Mouse (Mus musculus) limb, embryonic 14.5 days (tissue): ENCODE data around the gene Rpap2. TPM values are rescaled to one million over a fixed set of nuclear protein-coding genes. Genes with fewer than 3 reads are reported as not detected.

Experiments
- ATAC-seq: fragments of 200-750 bp; cut with Nextera tagmentation; 2 replicates; pipeline ENCODE4 v1.8.0; 2017; ENCODE audit warnings: low read depth, moderate number of reproducible peaks, moderate TSS enrichment; ENCODE audit not compliant: low FRiP score
- DNase-seq: peaks from one replicate; pipeline ENCODE4 v3.0.0-alpha.2; 2015; ENCODE audit warnings: low spot score
- H3K27ac ChIP-seq: fragments of 300-500 bp; sonication (generic); replicated peaks from 2 replicates; pipeline ENCODE4 v1.5.1; 2014; ENCODE audit warnings: low read depth, mild to moderate bottlenecking, low read length, moderate library complexity, mixed read lengths
- H3K27me3 ChIP-seq: fragments of 300-500 bp; sonication (generic); 2 replicates; pipeline ENCODE4 v1.6.1; 2014; ENCODE audit warnings: low read length, mixed read lengths; ENCODE audit not compliant: control insufficient read depth, insufficient read depth
- H3K36me3 ChIP-seq: fragments of 300-500 bp; sonication (generic); 2 replicates; pipeline ENCODE4 v1.6.1; 2014; ENCODE audit warnings: mild to moderate bottlenecking, low read length, moderate library complexity, mixed read lengths; ENCODE audit not compliant: control insufficient read depth, insufficient read depth
- H3K4me1 ChIP-seq: fragments of 300-500 bp; sonication (generic); 2 replicates; pipeline ENCODE4 v1.6.1; 2014; ENCODE audit warnings: antibody characterized with exemption, low read length, mixed read lengths; ENCODE audit not compliant: control insufficient read depth, insufficient read depth
- H3K4me2 ChIP-seq: fragments of 300-500 bp; sonication (generic); replicated peaks from 2 replicates; pipeline ENCODE4 v1.6.1; 2014; ENCODE audit warnings: low read depth, mild to moderate bottlenecking, low read length, moderate library complexity; ENCODE audit not compliant: severe bottlenecking
- H3K4me3 ChIP-seq: fragments of 300-500 bp; sonication (generic); replicated peaks from 2 replicates; pipeline ENCODE4 v1.5.1; 2014; ENCODE audit warnings: low read length
- H3K9ac ChIP-seq: fragments of 300-500 bp; sonication (generic); 2 replicates; pipeline ENCODE4 v1.6.1; 2014; ENCODE audit warnings: mild to moderate bottlenecking, low read depth, low read length, moderate library complexity; ENCODE audit not compliant: severe bottlenecking
- H3K9me3 ChIP-seq: fragments of 300-500 bp; sonication (generic); 2 replicates; pipeline ENCODE4 v1.6.1; 2016; ENCODE audit warnings: low read length; ENCODE audit not compliant: control insufficient read depth
- POLR2A ChIP-seq: fragments of 200-500 bp; IDR thresholded peaks from 2 replicates; pipeline ENCODE4 v1.8.0; 2012; ENCODE audit warnings: inconsistent platforms, mild to moderate bottlenecking, moderate library complexity, borderline replicate concordance; ENCODE audit not compliant: insufficient read depth, insufficient read length; ENCODE audit errors: extremely low read depth
- WGBS: fragments of 180-500 bp; shearing (Covaris S2); extraction: QIAGEN DNeasy Blood & Tissue Kit; methylation state at CpG from one replicate; pipeline ENCODE4 v1.1.7; 2014; 5-methylcytosine and 5-hydroxymethylcytosine counted together
- polyA plus RNA-seq, 2 experiments: library from polyadenylated mRNA; depleted of rRNA in 1 of 2; stranded (reverse) in 1 of 2; unstranded in 1 of 2; fragments of >200 nt; fragmentation: Nextera tagmentation in 1 of 2; extraction: Ambion mirVana in 1 of 2; gene quantifications; 2 replicates each; pipeline versions ENCODE4 v1.2.1 to v1.2.3; 2012 to 2014

Gene Rpap2
- polyA plus RNA-seq, 2 experiments = 12.6 to 21.6 TPM

- no peaks in the 10 kb centered on the region for H3K9me3 ChIP-seq
- H3K4me3 ChIP-seq = no peak overlapping the region
- no peaks in the 10 kb centered on the region for H3K27me3 ChIP-seq
- no peak for TF ChIP-seq POLR2A
- H3K27ac ChIP-seq = no peak overlapping the region
- WGBS = 94% methylated on average over 9 of the region's 9 CpGs
- no peak overlapping the region for H3K4me2 ChIP-seq
- H3K4me1 ChIP-seq = no peaks in the 10 kb centered on the region
- DNase-seq (no peak), ATAC-seq (no peak)
- no peak overlapping the region for H3K9ac ChIP-seq
- H3K36me3 ChIP-seq = peaks cover 52% of the 10 kb centered on the region
Observed at GRCm38 (mm10) chr5:107569148-107569547, 28.0 kb upstream of the Rpap2 start.

DNA sequence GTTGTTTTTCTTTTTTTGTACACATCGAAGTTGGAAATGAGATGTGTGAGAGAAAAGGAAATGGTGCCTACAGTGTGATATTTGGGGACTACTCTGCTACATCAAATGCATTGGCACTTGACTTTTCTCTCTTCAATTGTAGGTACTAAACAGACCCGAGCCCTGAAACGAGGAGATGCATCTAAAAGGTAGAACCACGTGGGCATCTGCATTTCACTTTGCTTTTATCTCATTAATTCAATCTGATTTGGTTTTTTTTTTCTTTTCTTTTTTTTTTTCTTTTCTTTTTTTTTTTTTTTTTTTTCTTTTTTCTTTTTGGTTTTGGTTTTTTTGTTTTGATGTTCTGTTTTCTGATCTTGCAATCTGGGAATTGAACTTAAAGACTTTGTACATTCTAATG lies 1.2 kb downstream of the Rpap2 start:
- WGBS = 24% methylated on average over 4 of the region's 4 CpGs
- peaks cover 4% of the 10 kb centered on the region; the same call in 1 of the 2 replicates for H3K4me1 ChIP-seq
- no peaks in the 10 kb centered on the region for H3K9me3 ChIP-seq
- H3K27ac ChIP-seq = no peak overlapping the region
- peak overlapping the region; percentile 54 for H3K4me2 ChIP-seq
- no peak for TF ChIP-seq POLR2A
- no peak overlapping the region for H3K9ac ChIP-seq
- peaks cover 17% of the 10 kb centered on the region for H3K36me3 ChIP-seq
- no peak for ATAC-seq
- no peak for DNase-seq
- no peaks in the 10 kb centered on the region for H3K27me3 ChIP-seq
- H3K4me3 ChIP-seq = peak overlapping the region; percentile 70

GRCm38 (mm10) chr5:107611224-107611623 lies 14.1 kb downstream of the Rpap2 start:
- Histone ChIP-seq H3K9ac (no peak overlapping the region), H3K9me3 (no peaks in the 10 kb centered on the region), H3K4me2 (no peak overlapping the region), H3K4me3 (no peak overlapping the region), H3K36me3 (peaks cover 35% of the 10 kb centered on the region), H3K4me1 (no peaks in the 10 kb centered on the region), H3K27me3 (no peaks in the 10 kb centered on the region), H3K27ac (no peak overlapping the region)
- peak; percentile 75; the same call in 1 of the 2 replicates for ATAC-seq
- TF ChIP-seq POLR2A = no peak
- peak; percentile 80 for DNase-seq
- WGBS = 5% methylated on average over 2 of the region's 2 CpGs

GRCm38 (mm10) chr5:107617986-107618385 lies 20.8 kb downstream of the Rpap2 start:
- Histone ChIP-seq H3K9ac (no peak overlapping the region), H3K4me1 (no peaks in the 10 kb centered on the region), H3K4me3 (no peak overlapping the region), H3K36me3 (peaks cover 52% of the 10 kb centered on the region), H3K27me3 (no peaks in the 10 kb centered on the region), H3K9me3 (no peaks in the 10 kb centered on the region), H3K4me2 (no peak overlapping the region), H3K27ac (no peak overlapping the region)
- no peak for TF ChIP-seq POLR2A
- ATAC-seq (no peak), DNase-seq (no peak)
- WGBS = 89% methylated on average over 6 of the region's 6 CpGs

- no peaks in the 10 kb centered on the region for H3K9me3 ChIP-seq
- H3K27ac ChIP-seq = no peak overlapping the region
- 95% methylated on average over 3 of the region's 3 CpGs for WGBS
- H3K4me3 ChIP-seq = no peak overlapping the region
- H3K27me3 ChIP-seq = no peaks in the 10 kb centered on the region
- no peak for ATAC-seq
- no peak overlapping the region for H3K9ac ChIP-seq
- no peaks in the 10 kb centered on the region for H3K4me1 ChIP-seq
- no peak overlapping the region for H3K4me2 ChIP-seq
- TF ChIP-seq POLR2A = no peak
- no peak for DNase-seq
- H3K36me3 ChIP-seq = peaks cover 51% of the 10 kb centered on the region
Observed at GRCm38 (mm10) chr5:107621327-107621726, 24.2 kb downstream of the Rpap2 start.

GRCm38 (mm10) chr5:107633651-107634050 lies 36.5 kb downstream of the Rpap2 start:
- 92% methylated on average over 4 of the region's 4 CpGs for whole genome bisulfite sequencing
- DNase-seq (no peak), ATAC-seq (no peak)
- no peaks in the 10 kb centered on the region for H3K27me3 ChIP-seq
- no peaks in the 10 kb centered on the region for H3K9me3 ChIP-seq
- H3K4me2 ChIP-seq = no peak overlapping the region
- H3K27ac ChIP-seq = no peak overlapping the region
- no peak overlapping the region for H3K4me3 ChIP-seq
- TF ChIP-seq POLR2A = no peak
- peaks cover 33% of the 10 kb centered on the region for H3K36me3 ChIP-seq
- H3K9ac ChIP-seq = no peak overlapping the region
- no peaks in the 10 kb centered on the region for H3K4me1 ChIP-seq
